In genomic region chr10:53412165-53412564, GRCm38 (mm10) we compare ENCODE assay signal across 21 mouse cellular contexts. TPM values are rescaled to one million over a fixed set of nuclear protein-coding genes. Genes with fewer than 3 reads are reported as not detected.
A peak's percentile ranks its signal among the peaks of the same experiment; 100 is the strongest.
DNase-seq lines count a peak whose midpoint lies in the region; ATAC-seq and TF ChIP-seq lines count a peak whose summit lies in the region.
"Had no signal": no experiment of that assay in that cellular context is flagged by ENCODE, and none has a peak within 500 bp of the region (broad histone marks: within the 10 kb centered on the region; RNA-seq: fewer than 3 reads in every experiment).

No protein-coding gene starts in this region.

- WGBS in heart, embryonic 12.5 days = 78% methylated on average over 2 of the region's 2 CpGs
- 65% methylated on average over 2 of the region's 2 CpGs for WGBS in lung, embryonic 14.5 days
- WGBS in midbrain, embryonic 13.5 days = 92% methylated on average over 2 of the region's 2 CpGs

- no peak overlapping the region for H3K4me3 ChIP-seq in heart, embryonic 12.5 days
- no peak overlapping the region for H3K4me3 ChIP-seq in ES-Bruce4 (ENCODE audit: low read depth, low read length)
- no peak overlapping the region for H3K4me3 ChIP-seq in lung, embryonic 14.5 days (ENCODE audit: low read depth, low read length)
- no peak overlapping the region for H3K4me3 ChIP-seq in midbrain, embryonic 13.5 days (replicated peaks)
- H3K4me3 ChIP-seq: embryonic facial prominence, embryonic 13.5 days; forebrain, embryonic 15.5 days; heart, embryonic 13.5 days; hindbrain, embryonic 15.5 days had no signal

- intact Hi-C loops in left cerebral cortex, postnatal 10 days (cut with DNase I) = no loop called here

- no peaks in the 10 kb centered on the region for H3K36me3 ChIP-seq in heart, embryonic 12.5 days
- H3K36me3 ChIP-seq in ES-Bruce4 (ENCODE audit: control insufficient read depth, insufficient read depth, low read length, poor library complexity, severe bottlenecking) = no peaks in the 10 kb centered on the region
- H3K36me3 ChIP-seq in lung, embryonic 14.5 days (ENCODE audit: insufficient read depth) = no peaks in the 10 kb centered on the region
- H3K36me3 ChIP-seq in midbrain, embryonic 13.5 days = no peaks in the 10 kb centered on the region
- H3K36me3 ChIP-seq: embryonic facial prominence, embryonic 13.5 days; forebrain, embryonic 15.5 days; heart, embryonic 13.5 days; hindbrain, embryonic 15.5 days had no signal

- no peak overlapping the region for H3K27ac ChIP-seq in heart, embryonic 12.5 days (ENCODE audit: poor library complexity, severe bottlenecking)
- 0 out of 2 replicates have a peak overlapping the region, but pooled peaks have one; percentile 72 for H3K27ac ChIP-seq in ES-Bruce4 (ENCODE audit: insufficient read depth, low read length)
- no peak overlapping the region for H3K27ac ChIP-seq in lung, embryonic 14.5 days (ENCODE audit: low read depth)
- no peak overlapping the region for H3K27ac ChIP-seq in midbrain, embryonic 13.5 days
- H3K27ac ChIP-seq: embryonic facial prominence, embryonic 13.5 days; forebrain, embryonic 15.5 days; heart, embryonic 13.5 days; hindbrain, embryonic 15.5 days; kidney, postnatal 0 days; macrophage had no signal

- DNase-seq in heart, adult 11 months = peak; percentile 80
- DNase-seq in lung, embryonic 14.5 days = peak; percentile 12
- DNase-seq in lung, postnatal 36 days = peak; percentile 68
- DNase-seq in spleen, postnatal 4 days (ENCODE audit: low spot score in 2 of 2) = no peak
- DNase-seq in left cerebral cortex, postnatal 10 days (ENCODE audit: extremely low spot score in 1 of 2, low spot score in 2 of 2) = no peak
- DNase-seq: cerebellum, adult 9-10 months; gastrocnemius, postnatal 36 days; heart, postnatal 4 days; liver; midbrain, embryonic 14.5 days; thymus, postnatal 36 days had no signal

- no peaks in the 10 kb centered on the region for H3K9me3 ChIP-seq in heart, embryonic 12.5 days (replicated peaks)
- H3K9me3 ChIP-seq in ES-Bruce4 (replicated peaks; ENCODE audit: control insufficient read depth, insufficient read depth, low read length, poor library complexity, severe bottlenecking) = no peaks in the 10 kb centered on the region
- no peaks in the 10 kb centered on the region for H3K9me3 ChIP-seq in lung, embryonic 14.5 days (ENCODE audit: low read depth, low read length)
- H3K9me3 ChIP-seq in midbrain, embryonic 13.5 days = no peaks in the 10 kb centered on the region
- H3K9me3 ChIP-seq: embryonic facial prominence, embryonic 13.5 days; forebrain, embryonic 15.5 days; heart, embryonic 13.5 days; hindbrain, embryonic 15.5 days had no signal

- H3K4me1 ChIP-seq in heart, embryonic 12.5 days (replicated peaks) = peaks cover 13% of the 10 kb centered on the region; the same call in 1 of the 2 replicates
- no peaks in the 10 kb centered on the region for H3K4me1 ChIP-seq in ES-Bruce4 (ENCODE audit: control insufficient read depth, insufficient read depth, low read length)
- H3K4me1 ChIP-seq in lung, embryonic 14.5 days (ENCODE audit: insufficient read depth) = peaks cover 2% of the 10 kb centered on the region; the same call in 1 of the 2 replicates
- H3K4me1 ChIP-seq in midbrain, embryonic 13.5 days (replicated peaks) = peaks cover 10% of the 10 kb centered on the region

- H3K27me3 ChIP-seq in heart, embryonic 12.5 days (replicated peaks) = no peaks in the 10 kb centered on the region
- H3K27me3 ChIP-seq in ES-Bruce4 (ENCODE audit: control insufficient read depth, insufficient read depth, low read length, poor library complexity, severe bottlenecking) = no peaks in the 10 kb centered on the region
- H3K27me3 ChIP-seq in lung, embryonic 14.5 days (ENCODE audit: insufficient read depth, low read length) = no peaks in the 10 kb centered on the region
- H3K27me3 ChIP-seq in midbrain, embryonic 13.5 days = no peaks in the 10 kb centered on the region
- H3K27me3 ChIP-seq: embryonic facial prominence, embryonic 13.5 days; forebrain, embryonic 15.5 days; heart, embryonic 13.5 days; hindbrain, embryonic 15.5 days had no signal

- ATAC-seq in heart, embryonic 12.5 days (ENCODE audit: insufficient number of reproducible peaks, low FRiP score) = no peak
- ATAC-seq in lung, embryonic 14.5 days (ENCODE audit: insufficient read depth) = no peak
- ATAC-seq in midbrain, embryonic 13.5 days = no peak
- ATAC-seq: forebrain, embryonic 15.5 days; intestine, postnatal 0 days had no signal

- no peak for TF ChIP-seq POLR2A in ES-Bruce4 (IDR thresholded peaks at IDR 0.05; ENCODE audit: insufficient read depth, low read length)

- TF ChIP-seq EP300 in ES-Bruce4 (IDR thresholded peaks at IDR 0.05; ENCODE audit: insufficient read depth, low read depth, low read length) = no peak

- TF ChIP-seq CTCF in ES-Bruce4 (IDR thresholded peaks at IDR 0.05; ENCODE audit: low read depth, low read length) = no peak
- no peak for TF ChIP-seq CTCF in lung, embryonic 14.5 days (IDR thresholded peaks at IDR 0.05; ENCODE audit: low read depth)

- H3K9ac ChIP-seq in heart, embryonic 12.5 days = no peak overlapping the region
- H3K9ac ChIP-seq in ES-Bruce4 (ENCODE audit: low read depth, poor library complexity, severe bottlenecking) = no peak overlapping the region
- H3K9ac ChIP-seq in lung, embryonic 14.5 days = no peak overlapping the region
- H3K9ac ChIP-seq in midbrain, embryonic 13.5 days (replicated peaks) = no peak overlapping the region
- H3K9ac ChIP-seq: embryonic facial prominence, embryonic 13.5 days; forebrain, embryonic 15.5 days; heart, embryonic 13.5 days; hindbrain, embryonic 15.5 days had no signal

- no peak overlapping the region for H3K4me2 ChIP-seq in heart, embryonic 12.5 days
- no peak overlapping the region for H3K4me2 ChIP-seq in lung, embryonic 14.5 days
- no peak overlapping the region for H3K4me2 ChIP-seq in midbrain, embryonic 13.5 days (replicated peaks)
- H3K4me2 ChIP-seq: embryonic facial prominence, embryonic 13.5 days; forebrain, embryonic 15.5 days; heart, embryonic 13.5 days; hindbrain, embryonic 15.5 days had no signal

RNA-seq across cellular contexts. Expression of gene Cep85l, which starts 32.4 kb away (rescaled TPM):
- 5.5 TPM in 2 replicates for polyA plus RNA-seq in heart, embryonic 12.5 days (2016; fragmentation: Nextera tagmentation; extraction: Ambion mirVana)
- polyA plus RNA-seq in ES-Bruce4 (2011; ENCODE audit: insufficient read depth, insufficient read length, low read depth, missing spikeins) = 5.0 and 5.8 TPM in 2 replicates
- 10.3 and 11.6 TPM in 2 replicates for polyA plus RNA-seq in lung, embryonic 14.5 days (2014; fragmentation: Nextera tagmentation; extraction: Ambion mirVana)
- polyA plus RNA-seq in midbrain, embryonic 13.5 days (2015; fragmentation: Nextera tagmentation; extraction: Ambion mirVana) = 5.1 and 5.6 TPM in 2 replicates
- 10 to 100 TPM; 16.8 to 17.8 TPM for total RNA-seq in left cerebral cortex, postnatal 10 days (2021)

Comparison
In these comparisons a context has a peak if more than half of its experiments do, and no peak if none do; other contexts are left out.
1. DNase-seq: peak in heart, adult 11 months (single experiment), lung, embryonic 14.5 days (single experiment) and lung, postnatal 36 days (single experiment); none in spleen, postnatal 4 days (0 of 2) and left cerebral cortex, postnatal 10 days (0 of 2).